21 mouse cellular contexts compared by ENCODE assay signal in genomic region chr12:12753849-12754248, GRCm38 (mm10).
DNase-seq lines count a peak whose midpoint lies in the region; ATAC-seq and TF ChIP-seq lines count a peak whose summit lies in the region.
"Had no signal": no experiment of that assay in that cellular context is flagged by ENCODE, and none has a peak within 500 bp of the region (broad histone marks: within the 10 kb centered on the region; RNA-seq: fewer than 3 reads in every experiment).

No protein-coding gene starts in this region.

- no peak for TF ChIP-seq CTCF in midbrain, postnatal 0 days (IDR thresholded peaks at IDR 0.05)

- H3K9ac ChIP-seq in forebrain, embryonic 11.5 days (ENCODE audit: low read length): no peak overlapping the region
- no peak overlapping the region for H3K9ac ChIP-seq in forebrain, embryonic 16.5 days (replicated peaks; ENCODE audit: low read depth, low read length)
- H3K9ac ChIP-seq in midbrain, embryonic 13.5 days (replicated peaks): no peak overlapping the region
- no peak overlapping the region for H3K9ac ChIP-seq in midbrain, postnatal 0 days (replicated peaks; ENCODE audit: low read length, poor library complexity, severe bottlenecking)
- H3K9ac ChIP-seq: liver, embryonic 13.5 days had no signal

- DNase-seq in forebrain, embryonic 11.5 days (ENCODE audit: low spot score): peak; percentile 82
- DNase-seq in midbrain, postnatal 0 days (ENCODE audit: low spot score): no peak
- DNase-seq in forelimb bud, embryonic 11.5 days (ENCODE audit: low read depth, low spot score): peak; percentile 61
- no peak for DNase-seq in left cerebral cortex, postnatal 25 days (ENCODE audit: low spot score in 2 of 2)
- DNase-seq in right cerebral cortex, adult 2 months (ENCODE audit: low spot score in 2 of 2): no peak
- DNase-seq: adrenal gland, postnatal 25 days; cerebellum, adult 11 months; cerebellum, postnatal 10 days; heart, postnatal 4 days; kidney, adult 9 months; kidney, postnatal 14 days; liver, embryonic 13.5 days; lung, adult 2 months; lung, postnatal 14 days; right cerebral cortex, postnatal 25 days; spleen, adult 18-20 months had no signal

- ATAC-seq in forebrain, embryonic 11.5 days (replicated peaks; ENCODE audit: low FRiP score): peak; percentile 92
- ATAC-seq in forebrain, embryonic 16.5 days: no peak
- peak; percentile 50; the same call in 1 of the 2 replicates for ATAC-seq in midbrain, embryonic 13.5 days
- ATAC-seq in midbrain, postnatal 0 days (ENCODE audit: low FRiP score): no peak
- ATAC-seq in megakaryocyte-erythroid progenitor cell, adult 5-6 weeks (replicated peaks; ENCODE audit: low FRiP score, low TSS enrichment, poor library complexity, severe bottlenecking): no peak
- ATAC-seq: hindbrain, embryonic 16.5 days; intestine, embryonic 16.5 days had no signal

- peaks cover 6% of the 10 kb centered on the region for H3K4me1 ChIP-seq in forebrain, embryonic 11.5 days (replicated peaks; ENCODE audit: control insufficient read depth, insufficient read depth, low read length)
- no peaks in the 10 kb centered on the region for H3K4me1 ChIP-seq in forebrain, embryonic 16.5 days (replicated peaks; ENCODE audit: control insufficient read depth, insufficient read depth, low read length)
- peaks cover 6% of the 10 kb centered on the region; the same call in 1 of the 2 replicates for H3K4me1 ChIP-seq in midbrain, embryonic 13.5 days (replicated peaks)
- no peaks in the 10 kb centered on the region for H3K4me1 ChIP-seq in midbrain, postnatal 0 days (ENCODE audit: insufficient read depth, low read length)
- H3K4me1 ChIP-seq: liver, embryonic 13.5 days had no signal

- H3K4me3 ChIP-seq in forebrain, embryonic 11.5 days (ENCODE audit: low read depth, low read length): no peak overlapping the region
- no peak overlapping the region for H3K4me3 ChIP-seq in forebrain, embryonic 16.5 days (replicated peaks; ENCODE audit: low read length)
- no peak overlapping the region for H3K4me3 ChIP-seq in midbrain, embryonic 13.5 days (replicated peaks)
- H3K4me3 ChIP-seq in midbrain, postnatal 0 days (ENCODE audit: low read depth, low read length): no peak overlapping the region
- H3K4me3 ChIP-seq: liver, embryonic 13.5 days had no signal

- no peaks in the 10 kb centered on the region for H3K9me3 ChIP-seq in forebrain, embryonic 11.5 days (ENCODE audit: control insufficient read depth, low read length)
- no peaks in the 10 kb centered on the region for H3K9me3 ChIP-seq in forebrain, embryonic 16.5 days (ENCODE audit: control insufficient read depth, low read length)
- H3K9me3 ChIP-seq in midbrain, embryonic 13.5 days: no peaks in the 10 kb centered on the region
- H3K9me3 ChIP-seq in midbrain, postnatal 0 days (ENCODE audit: low read length): no peaks in the 10 kb centered on the region
- H3K9me3 ChIP-seq: liver, embryonic 13.5 days had no signal

- no peaks in the 10 kb centered on the region for H3K27me3 ChIP-seq in forebrain, embryonic 11.5 days (ENCODE audit: control insufficient read depth, insufficient read depth, low read length)
- H3K27me3 ChIP-seq in forebrain, embryonic 16.5 days (replicated peaks; ENCODE audit: control insufficient read depth, insufficient read depth, low read length): no peaks in the 10 kb centered on the region
- H3K27me3 ChIP-seq in midbrain, embryonic 13.5 days: no peaks in the 10 kb centered on the region; the same call in 1 of the 2 replicates
- no peaks in the 10 kb centered on the region for H3K27me3 ChIP-seq in midbrain, postnatal 0 days (ENCODE audit: insufficient read depth, low read length)
- H3K27me3 ChIP-seq: liver, embryonic 13.5 days had no signal

- intact Hi-C loops in left cerebral cortex, postnatal 25 days (cut with DNase I): no loop called here

- H3K36me3 ChIP-seq in forebrain, embryonic 11.5 days (ENCODE audit: control insufficient read depth, insufficient read depth, low read length): no peaks in the 10 kb centered on the region
- H3K36me3 ChIP-seq in forebrain, embryonic 16.5 days (ENCODE audit: control insufficient read depth, insufficient read depth): no peaks in the 10 kb centered on the region
- H3K36me3 ChIP-seq in midbrain, embryonic 13.5 days: no peaks in the 10 kb centered on the region
- H3K36me3 ChIP-seq in midbrain, postnatal 0 days (ENCODE audit: insufficient read depth, low read length): no peaks in the 10 kb centered on the region
- H3K36me3 ChIP-seq: liver, embryonic 13.5 days had no signal

- peak overlapping the region; percentile 68 for H3K27ac ChIP-seq in forebrain, embryonic 11.5 days (ENCODE audit: low read depth, low read length)
- H3K27ac ChIP-seq in forebrain, embryonic 16.5 days (ENCODE audit: low read length): no peak overlapping the region
- H3K27ac ChIP-seq in midbrain, embryonic 13.5 days: no peak overlapping the region
- H3K27ac ChIP-seq in midbrain, postnatal 0 days (ENCODE audit: low read depth, low read length): no peak overlapping the region
- H3K27ac ChIP-seq: liver, embryonic 13.5 days had no signal

- no peak overlapping the region for H3K4me2 ChIP-seq in forebrain, embryonic 11.5 days (ENCODE audit: low read depth, low read length, severe bottlenecking)
- no peak overlapping the region for H3K4me2 ChIP-seq in forebrain, embryonic 16.5 days (ENCODE audit: low read length)
- H3K4me2 ChIP-seq in midbrain, embryonic 13.5 days (replicated peaks): no peak overlapping the region
- no peak overlapping the region for H3K4me2 ChIP-seq in midbrain, postnatal 0 days (ENCODE audit: low read depth, low read length, poor library complexity, severe bottlenecking)
- H3K4me2 ChIP-seq: liver, embryonic 13.5 days had no signal

- WGBS in forebrain, embryonic 11.5 days: 5% methylated on average over 9 of the region's 9 CpGs
- 3% methylated on average over 9 of the region's 9 CpGs for WGBS in forebrain, embryonic 16.5 days
- WGBS in midbrain, embryonic 13.5 days: 6% methylated on average over 9 of the region's 9 CpGs
- 25% methylated on average over 9 of the region's 9 CpGs for WGBS in midbrain, postnatal 0 days

Comparison
In these comparisons a context has a peak if more than half of its experiments do, and no peak if none do; other contexts are left out.
1. ATAC-seq: peak in forebrain, embryonic 11.5 days (single experiment) and midbrain, embryonic 13.5 days (single experiment); none in forebrain, embryonic 16.5 days (single experiment), midbrain, postnatal 0 days (single experiment) and megakaryocyte-erythroid progenitor cell, adult 5-6 weeks (single experiment).
2. DNase-seq: peak in forebrain, embryonic 11.5 days (single experiment) and forelimb bud, embryonic 11.5 days (single experiment); none in midbrain, postnatal 0 days (single experiment), left cerebral cortex, postnatal 25 days (0 of 2) and right cerebral cortex, adult 2 months (0 of 2).